Mouse (Mus musculus) heart, adult 18-20 months (tissue): Measurements from ENCODE around the gene Gtpbp10. TPM values are rescaled to one million over a fixed set of nuclear protein-coding genes. Genes with fewer than 3 reads are reported as not detected.

Experiments used
- DNase-seq, 2 experiments: peaks; one replicate each; pipeline ENCODE4 v3.0.0; 2021 to 2022; ENCODE audit warnings: mixed read lengths in 1 of 2
- long read RNA-seq, 2 experiments: library from polyadenylated mRNA; stranded (forward); transcript quantifications; one replicate each; pipeline ENCODE4 v2.0.0; 2021
- total RNA-seq, 2 experiments: library from RNA; stranded (reverse); gene quantifications; 2 replicates each; pipeline ENCODE4 v1.2.3; 2021

Gtpbp10 gene
- 10 to 100 TPM; 11.1 to 11.8 TPM for total RNA-seq
- long read RNA-seq, experiment 1, partial matches to known transcripts = 0 of 6 reads
- long read RNA-seq, experiment 1, other reads (novel, unspliced or antisense) = 4 of 6 reads
- long read RNA-seq, experiment 2, partial matches to known transcripts = 0 of 3 reads
- long read RNA-seq, experiment 2, other reads (novel, unspliced or antisense) = 2 of 3 reads

DNA sequence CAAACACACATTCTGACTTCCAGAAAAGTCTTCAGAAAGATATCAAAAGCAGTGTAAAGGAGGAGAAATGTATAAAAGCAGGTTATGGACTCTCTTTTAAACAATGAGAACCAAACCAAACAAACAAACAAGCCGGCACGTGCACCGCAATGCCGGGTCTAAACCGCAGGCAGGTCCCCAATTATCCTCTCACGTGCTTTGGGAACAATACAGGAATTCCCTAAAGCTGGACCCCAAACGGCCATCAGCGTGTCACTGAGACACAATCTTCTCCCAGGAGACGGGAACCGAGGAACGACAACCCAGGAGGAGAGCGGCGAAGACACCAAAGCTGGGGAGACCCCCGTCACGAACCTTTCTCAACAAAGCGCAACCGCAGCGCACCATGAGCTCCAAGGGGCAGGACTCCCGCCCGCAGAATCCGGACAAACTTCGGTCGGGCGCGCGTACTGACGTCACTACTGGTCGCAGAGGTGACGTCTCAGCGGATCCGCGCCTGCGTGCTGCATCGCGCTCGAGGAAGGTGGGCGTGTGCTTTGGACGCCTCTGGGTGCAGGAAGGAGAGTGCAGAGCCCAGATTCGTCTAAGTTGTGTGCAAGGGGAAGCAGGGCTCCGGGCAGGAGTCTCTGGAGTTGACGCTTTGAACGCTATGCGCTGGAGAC is at the start of gene Gtpbp10:
Gene Gtpbp10, minus strand, starts transcription at position 460 of the 662 bp plus-strand sequence.
- peak; percentile 93 to 95 for DNase-seq

DNA sequence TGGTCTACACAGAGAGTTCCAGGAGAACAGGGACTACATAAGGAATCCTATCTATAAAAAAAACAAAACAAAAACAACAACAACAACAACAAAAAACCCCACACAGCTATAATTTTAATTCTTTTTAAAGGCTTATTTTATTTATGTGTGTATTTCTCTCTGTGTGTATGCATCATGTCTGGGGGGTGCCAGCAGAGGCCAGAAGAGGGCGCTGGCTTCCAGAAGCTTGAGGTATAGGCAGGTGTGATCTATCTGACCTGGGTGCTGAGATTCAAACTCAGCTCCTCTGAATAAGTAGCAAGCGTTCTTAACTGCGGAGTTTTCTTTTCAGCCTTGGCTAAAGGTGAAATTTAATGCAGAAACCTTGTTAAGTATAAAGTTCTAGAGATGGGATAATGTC is 28.3 kb upstream of the Gtpbp10 start:
- DNase-seq = no peak

GRCm38 (mm10) chr5:5573749-5574317 is 14.5 kb upstream of the Gtpbp10 start, which contains the start of gene Gm8773:
Gene Gm8773 (plus strand): TSS chr5:5573799.
- peak in 1 of 2 experiments; percentile 9 for DNase-seq

GRCm38 (mm10) chr5:5562435-5562834 is 3.1 kb upstream of the Gtpbp10 start:
- DNase-seq = no peak

GRCm38 (mm10) chr5:5561041-5561706 is 1.8 kb upstream of the Gtpbp10 start:
- DNase-seq = no peak

GRCm38 (mm10) chr5:5559798-5560197 is 460 bp upstream of the Gtpbp10 start:
- DNase-seq = no peak

GRCm38 (mm10) chr5:5551110-5551509 is 8.2 kb downstream of the Gtpbp10 start:
- no peak for DNase-seq

DNA sequence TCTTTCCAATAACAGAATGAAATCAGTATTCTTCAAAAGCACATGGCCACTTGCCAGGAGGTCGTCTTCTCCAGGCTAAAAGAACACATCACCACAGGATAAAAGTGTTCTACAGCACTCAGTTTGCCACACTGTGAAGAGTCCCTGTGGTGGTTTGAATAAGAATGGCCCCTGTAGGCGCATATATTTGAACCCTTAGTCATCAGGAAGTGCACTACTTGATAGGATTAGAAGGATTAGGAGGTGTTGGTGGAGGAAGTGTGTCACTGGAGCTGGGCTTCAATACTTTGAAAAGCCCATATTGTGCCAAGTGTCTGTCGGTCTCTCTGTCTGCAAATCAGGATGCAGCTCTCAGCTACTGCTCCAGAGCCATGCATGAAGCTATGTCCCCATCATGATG is 19.0 kb downstream of the Gtpbp10 start:
- DNase-seq = no peak

- no peak for DNase-seq
Observed at GRCm38 (mm10) chr5:5539771-5540170, 19.6 kb downstream of the Gtpbp10 start.

DNA sequence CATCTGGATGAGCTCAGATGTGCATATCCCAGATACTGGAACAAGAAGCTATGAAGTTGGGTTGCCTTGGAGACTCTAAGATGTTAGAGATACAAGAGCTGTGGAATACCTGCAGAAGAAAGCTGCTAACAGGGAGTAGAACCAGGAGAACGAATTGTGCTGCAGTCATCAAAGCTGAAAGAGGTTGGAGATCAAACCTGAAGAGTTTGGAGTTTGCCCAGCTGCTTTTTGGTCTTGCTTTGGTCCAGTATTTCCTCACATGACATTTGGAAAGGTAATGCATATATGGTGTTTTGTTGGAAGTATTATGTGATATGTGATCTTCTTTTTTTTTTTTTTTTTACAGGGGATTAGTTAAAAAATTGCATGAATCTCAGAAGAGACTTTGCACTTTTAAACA is 23.2 kb downstream of the Gtpbp10 start:
- DNase-seq = no peak

GRCm38 (mm10) chr5:5533656-5534420 is 25.5 kb downstream of the Gtpbp10 start:
- DNase-seq = no peak

DNA sequence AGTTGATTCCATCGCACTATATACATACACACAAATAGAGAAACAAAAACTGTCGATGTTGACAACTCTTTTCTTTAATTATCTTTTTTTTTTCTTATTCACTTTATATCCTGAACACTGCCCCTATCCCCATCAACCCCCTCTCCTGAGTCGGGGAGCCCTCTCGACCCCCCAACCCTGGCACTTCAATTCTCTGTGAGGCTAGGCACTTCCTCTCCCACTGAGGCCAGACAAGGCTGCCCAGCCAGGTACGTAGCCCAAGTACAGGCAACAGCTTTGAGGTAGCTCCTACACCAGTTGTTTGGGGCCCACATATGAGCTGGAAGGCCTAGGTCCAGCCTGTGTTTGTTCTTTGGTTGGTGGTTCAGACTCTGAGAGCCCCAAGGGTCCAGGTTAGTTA is 43.9 kb downstream of the Gtpbp10 start:
- DNase-seq = no peak

DNA sequence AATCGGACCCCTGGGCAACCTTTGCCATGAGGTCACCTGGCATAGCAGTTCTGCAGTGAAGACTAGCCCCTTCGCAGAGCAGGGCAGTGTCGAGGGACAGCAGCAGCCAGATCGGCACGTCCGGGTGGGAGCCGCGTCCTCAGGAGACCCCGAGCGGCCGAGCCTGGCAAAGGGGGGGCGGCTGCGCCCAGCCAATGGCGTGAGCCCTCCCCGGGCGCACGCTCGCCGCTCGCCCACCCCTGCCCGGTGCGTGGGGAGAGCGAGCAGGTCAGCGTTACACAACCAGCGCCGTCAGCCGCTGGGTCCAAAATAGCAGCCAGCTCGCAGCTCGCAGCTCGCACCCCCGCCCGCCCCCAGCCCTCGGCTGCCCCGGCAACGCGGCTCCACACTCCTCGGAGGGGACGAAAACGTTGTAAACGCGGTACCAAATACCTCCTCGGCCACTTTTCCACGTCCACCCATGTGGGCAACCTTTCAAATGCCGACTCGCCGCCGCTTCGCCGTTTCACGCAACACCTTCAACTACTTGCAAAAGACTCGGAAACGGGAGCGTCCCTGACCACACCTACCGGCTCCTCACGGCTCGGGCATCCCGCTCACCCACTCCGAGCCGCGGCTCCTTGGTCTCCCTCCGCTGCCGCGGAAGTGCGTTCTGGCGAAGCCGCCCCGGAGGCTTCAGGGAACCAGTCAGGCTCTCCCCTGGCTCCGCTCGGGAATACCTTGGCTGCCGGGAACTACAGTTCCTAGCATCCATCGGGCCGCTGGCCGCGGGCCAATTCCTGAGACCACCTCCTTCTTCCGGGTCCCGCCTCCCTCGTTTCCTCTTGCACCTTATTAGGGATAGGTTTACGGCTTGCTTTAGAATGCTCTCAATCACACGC is 44.9 kb downstream of the Gtpbp10 start, which contains the start of gene Cldn12:
Gene Cldn12, minus strand, starts transcription at position 763 of the 881 bp plus-strand sequence.
- peak; percentile 96 to 97 for DNase-seq

- DNase-seq = no peak
Observed at GRCm38 (mm10) chr5:5511401-5511800, 47.9 kb downstream of the Gtpbp10 start.

DNA sequence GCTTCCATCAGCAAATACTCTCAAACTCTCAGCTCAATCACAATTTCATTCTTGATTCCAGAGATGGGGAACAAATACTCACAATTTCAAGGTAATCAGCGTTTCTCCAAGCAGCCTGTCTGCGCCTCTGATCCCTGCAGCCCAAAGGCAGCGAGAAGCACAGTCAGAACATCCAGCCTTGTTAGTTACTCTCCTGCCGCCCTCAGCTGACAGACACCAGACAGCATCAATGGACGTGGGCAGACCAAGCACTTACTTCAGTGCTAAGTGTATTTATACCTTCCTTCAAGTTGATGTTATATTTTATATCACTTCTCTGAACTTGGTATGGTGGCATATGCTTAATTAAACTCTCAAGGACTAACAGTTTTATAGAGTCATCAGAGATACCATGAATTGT is 48.3 kb downstream of the Gtpbp10 start:
- no peak for DNase-seq

GRCm38 (mm10) chr5:5510304-5510887 is 48.9 kb downstream of the Gtpbp10 start:
- no peak for DNase-seq

GRCm38 (mm10) chr5:5508231-5508630 is 51.1 kb downstream of the Gtpbp10 start:
- DNase-seq = no peak

DNA sequence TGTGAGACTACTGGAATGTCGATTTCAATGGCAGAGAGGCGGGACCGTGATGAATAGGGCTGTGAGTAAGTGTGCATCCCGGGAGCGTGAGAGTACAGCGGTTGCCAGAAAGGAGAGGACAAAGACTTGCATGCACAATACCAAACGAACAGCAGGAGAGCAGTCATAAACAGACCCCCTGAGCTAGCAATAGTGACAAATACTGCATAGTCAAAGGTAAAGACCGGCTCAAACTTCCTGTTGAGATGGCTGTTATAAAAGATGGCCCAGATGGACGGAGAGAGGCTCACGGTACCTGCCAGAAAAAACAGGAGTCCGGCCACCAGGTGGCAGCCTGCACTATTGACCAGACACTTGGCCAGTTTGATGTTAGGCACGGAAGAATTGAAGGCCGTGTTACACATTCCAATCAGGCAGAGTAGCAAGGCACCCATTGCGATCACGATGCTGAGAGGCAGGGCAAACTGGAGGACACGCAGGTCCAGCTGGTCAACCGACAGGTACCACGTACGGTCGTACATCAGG is 51.6 kb downstream of the Gtpbp10 start:
- peak; percentile 37 to 75 for DNase-seq

GRCm38 (mm10) chr5:5504456-5504855 is 54.9 kb downstream of the Gtpbp10 start:
- DNase-seq = no peak

- DNase-seq = peak; percentile 48 to 53
Observed at GRCm38 (mm10) chr5:5503381-5503780, 56.0 kb downstream of the Gtpbp10 start.
